Mouse (Mus musculus) forebrain, embryonic 14.5 days (tissue): ENCODE measurements around the gene Maged2. TPM values are rescaled to one million over a fixed set of nuclear protein-coding genes. Genes with fewer than 3 reads are reported as not detected.
"Not testable (repeated sequence)": the region's sequence is repeated elsewhere in the genome, so short reads cannot be mapped to it uniquely, and the experiment has no call there.

Source experiments
- ATAC-seq: fragments of 200-750 bp; cut with Nextera tagmentation; 2 replicates; pipeline ENCODE4 v1.8.0; 2017; ENCODE audit warnings: mild to moderate bottlenecking, moderate library complexity
- DNase-seq: peaks from one replicate; pipeline ENCODE4 v3.0.0-alpha.2; 2015; ENCODE audit warnings: low spot score
- H3K27ac ChIP-seq: fragments of 300-500 bp; sonication (generic); 2 replicates; pipeline ENCODE4 v1.5.1; 2014; ENCODE audit warnings: low read depth, mild to moderate bottlenecking, control low read depth, low read length, moderate library complexity
- H3K27me3 ChIP-seq: fragments of 300-500 bp; sonication (generic); replicated peaks from 2 replicates; pipeline ENCODE4 v1.6.1; 2014; ENCODE audit warnings: low read length, control low read depth, mixed read lengths; ENCODE audit not compliant: control insufficient read depth, insufficient read depth
- H3K36me3 ChIP-seq: fragments of 300-500 bp; sonication (generic); 2 replicates; pipeline ENCODE4 v1.6.1; 2014; ENCODE audit warnings: low read length, control low read depth; ENCODE audit not compliant: control insufficient read depth, insufficient read depth
- H3K4me1 ChIP-seq: fragments of 300-500 bp; sonication (generic); 2 replicates; pipeline ENCODE4 v1.6.1; 2014; ENCODE audit warnings: antibody characterized with exemption, low read length, control low read depth; ENCODE audit not compliant: control insufficient read depth, insufficient read depth
- H3K4me2 ChIP-seq: fragments of 300-500 bp; sonication (generic); 2 replicates; pipeline ENCODE4 v1.6.1; 2014; ENCODE audit warnings: mild to moderate bottlenecking, control low read depth, low read length
- H3K4me3 ChIP-seq: fragments of 300-500 bp; sonication (generic); 2 replicates; pipeline ENCODE4 v1.5.1; 2014; ENCODE audit warnings: low read depth, low read length, control low read depth
- H3K9ac ChIP-seq: fragments of 300-500 bp; sonication (generic); 2 replicates; pipeline ENCODE4 v1.6.1; 2014; ENCODE audit warnings: mild to moderate bottlenecking, low read length, control low read depth, moderate library complexity
- H3K9me3 ChIP-seq: fragments of 300-500 bp; sonication (generic); replicated peaks from 2 replicates; pipeline ENCODE4 v1.6.1; 2016; ENCODE audit warnings: low read length, control low read depth, mixed read lengths; ENCODE audit not compliant: control insufficient read depth
- WGBS: fragments of 180-500 bp; shearing (Covaris S2); extraction: QIAGEN DNeasy Blood & Tissue Kit; methylation state at CpG from one replicate; pipeline ENCODE4 v1.1.7; 2014; 5-methylcytosine and 5-hydroxymethylcytosine counted together
- polyA plus RNA-seq: library from polyadenylated mRNA; unstranded; fragments of >200 nt; fragmentation: Nextera tagmentation; extraction: Ambion mirVana; gene quantifications from 2 replicates; pipeline ENCODE4 v1.2.1, GENCODE M21; 2014

The Maged2 gene
- polyA plus RNA-seq, 1 experiment from 2014 or later: 381 TPM

- H3K9me3 ChIP-seq, H3K36me3 ChIP-seq, DNase-seq, H3K9ac ChIP-seq, H3K4me1 ChIP-seq, H3K4me3 ChIP-seq, H3K4me2 ChIP-seq, ATAC-seq, H3K27ac ChIP-seq, H3K27me3 ChIP-seq: not testable (repeated sequence)
- WGBS: 78% methylated on average over 1 of the region's 4 CpGs
Measured at GRCm38 (mm10) chrX:150800987-150801386, 13.2 kb downstream of the Maged2 start.

GRCm38 (mm10) chrX:150798493-150799177 is 15.5 kb downstream of the Maged2 start:
- H3K27me3 ChIP-seq, H3K4me1 ChIP-seq, H3K9me3 ChIP-seq, DNase-seq, H3K9ac ChIP-seq, H3K27ac ChIP-seq, H3K4me3 ChIP-seq, H3K36me3 ChIP-seq, H3K4me2 ChIP-seq: not testable (repeated sequence)
- WGBS: 79% methylated on average over 5 of the region's 10 CpGs
- ATAC-seq: peak; percentile 76

Other genes starting within 250 kb of the Maged2 start
- 5.6 and 6.0 TPM in 2 replicates for gene Pfkfb1, start 226.1 kb downstream of the Maged2 start, polyA plus RNA-seq
- gene Apex2, start 224.5 kb downstream of the Maged2 start, polyA plus RNA-seq: 21.5 and 24.1 TPM in 2 replicates
- gene Tro, start 156.8 kb downstream of the Maged2 start, polyA plus RNA-seq: 61.9 and 75.7 TPM in 2 replicates
- 53.6 and 59.0 TPM in 2 replicates for gene Gnl3l, start 203.0 kb upstream of the Maged2 start, polyA plus RNA-seq
- gene Fgd1, start 231.8 kb upstream of the Maged2 start, polyA plus RNA-seq: 9.4 and 9.6 TPM in 2 replicates